Mouse (Mus musculus) kidney, embryonic 15.5 days (tissue): ENCODE measurements around the gene Rab1b. TPM values are rescaled to one million over a fixed set of nuclear protein-coding genes. Genes with fewer than 3 reads are reported as not detected.
"Not testable (repeated sequence)": the region's sequence is repeated elsewhere in the genome, so short reads cannot be mapped to it uniquely, and the experiment has no call there.

ENCODE experiments used
- ATAC-seq: fragments of 200-750 bp; cut with Nextera tagmentation; replicated peaks from 2 replicates; pipeline ENCODE4 v1.8.0; 2017; ENCODE audit warnings: moderate TSS enrichment; ENCODE audit not compliant: low FRiP score
- H3K27ac ChIP-seq: fragments of 300-500 bp; sonication (generic); 2 replicates; pipeline ENCODE4 v1.5.1; 2015; ENCODE audit warnings: mild to moderate bottlenecking, inconsistent platforms
- H3K27me3 ChIP-seq: fragments of 300-500 bp; sonication (generic); 2 replicates; pipeline ENCODE4 v1.6.1; 2015; ENCODE audit warnings: inconsistent platforms
- H3K36me3 ChIP-seq: fragments of 300-500 bp; sonication (generic); 2 replicates; pipeline ENCODE4 v1.6.1; 2015; ENCODE audit warnings: inconsistent platforms
- H3K4me1 ChIP-seq: fragments of 300-500 bp; sonication (generic); 2 replicates; pipeline ENCODE4 v1.6.1; 2015; ENCODE audit warnings: inconsistent platforms
- H3K4me2 ChIP-seq: fragments of 300-500 bp; sonication (generic); 2 replicates; pipeline ENCODE4 v1.6.1; 2015; ENCODE audit warnings: moderate library complexity, mild to moderate bottlenecking, inconsistent platforms
- H3K4me3 ChIP-seq: fragments of 300-500 bp; sonication (generic); replicated peaks from 2 replicates; pipeline ENCODE4 v1.5.1; 2015; ENCODE audit warnings: mild to moderate bottlenecking, inconsistent platforms
- H3K9ac ChIP-seq: fragments of 300-500 bp; sonication (generic); 2 replicates; pipeline ENCODE4 v1.6.1; 2015; ENCODE audit warnings: mild to moderate bottlenecking, inconsistent platforms
- H3K9me3 ChIP-seq: fragments of 300-500 bp; sonication (generic); replicated peaks from 2 replicates; pipeline ENCODE4 v1.6.1; 2016; ENCODE audit warnings: inconsistent platforms
- WGBS: fragments of 180-500 bp; shearing (Covaris S2); methylation state at CpG from one replicate; pipeline ENCODE4 v1.1.7; 2015; ENCODE audit warnings: mixed read lengths; 5-methylcytosine and 5-hydroxymethylcytosine counted together
- polyA plus RNA-seq: library from polyadenylated mRNA; unstranded; fragments of >200 nt; fragmentation: Nextera tagmentation; extraction: Ambion mirVana; gene quantifications from 2 replicates; pipeline ENCODE4 v1.2.1, GENCODE M21; 2015

The Rab1b gene
- 268 and 290 TPM in 2 replicates for polyA plus RNA-seq

DNA sequence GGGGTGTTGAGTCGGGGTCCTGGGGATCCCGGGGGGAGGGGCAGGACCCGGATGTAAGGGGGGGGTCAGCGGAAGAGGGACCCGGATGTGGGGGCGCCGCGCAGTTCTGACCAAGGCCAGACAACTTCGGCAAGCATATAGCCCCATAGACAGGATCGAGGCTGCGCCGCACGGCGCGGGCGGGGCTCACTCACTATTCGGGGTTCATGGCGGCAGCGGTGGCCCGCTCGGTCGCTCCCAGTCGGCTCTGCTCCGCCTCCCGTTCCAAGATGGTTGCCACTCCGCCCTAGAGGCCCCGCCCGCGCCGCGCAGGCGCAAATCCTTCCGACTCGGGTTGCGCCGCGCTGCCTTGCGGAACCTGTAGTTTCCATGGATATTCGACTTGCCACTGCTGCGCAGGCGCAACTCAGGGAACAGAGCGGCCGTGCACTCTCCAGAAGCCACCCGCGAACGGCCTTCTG is at the start of gene Rab1b:
Gene Rab1b (minus strand): TSS at position 342 of the 461 bp plus-strand sequence.
- H3K4me2 ChIP-seq, result peak within 1 kb of the TSS; percentile 84
- H3K9ac ChIP-seq, result peak within 1 kb of the TSS; percentile 88
- peak; percentile 93 for ATAC-seq
- WGBS, result under 1% methylated on average over 46 of the region's 46 CpGs
- no peaks in the 10 kb centered on the region for H3K27me3 ChIP-seq
- H3K27ac ChIP-seq, result peak within 1 kb of the TSS; percentile 95
- peaks cover 39% of the 10 kb centered on the region for H3K4me1 ChIP-seq
- H3K4me3 ChIP-seq, result peak within 1 kb of the TSS; percentile 75
- peaks cover 63% of the 10 kb centered on the region for H3K36me3 ChIP-seq
- H3K9me3 ChIP-seq, result no peaks in the 10 kb centered on the region

- no peaks in the 10 kb centered on the region for H3K27me3 ChIP-seq
- peaks cover 51% of the 10 kb centered on the region for H3K36me3 ChIP-seq
- WGBS, result 91% methylated on average over 6 of the region's 6 CpGs
- H3K4me2 ChIP-seq, result no peak overlapping the region
- H3K27ac ChIP-seq, result no peak overlapping the region
- no peak overlapping the region for H3K9ac ChIP-seq
- H3K9me3 ChIP-seq, result no peaks in the 10 kb centered on the region
- H3K4me1 ChIP-seq, result no peaks in the 10 kb centered on the region
- H3K4me3 ChIP-seq, result no peak overlapping the region
- ATAC-seq, result no peak
Observed at GRCm38 (mm10) chr19:5152261-5152660, 45.4 kb upstream of the Rab1b start.

DNA sequence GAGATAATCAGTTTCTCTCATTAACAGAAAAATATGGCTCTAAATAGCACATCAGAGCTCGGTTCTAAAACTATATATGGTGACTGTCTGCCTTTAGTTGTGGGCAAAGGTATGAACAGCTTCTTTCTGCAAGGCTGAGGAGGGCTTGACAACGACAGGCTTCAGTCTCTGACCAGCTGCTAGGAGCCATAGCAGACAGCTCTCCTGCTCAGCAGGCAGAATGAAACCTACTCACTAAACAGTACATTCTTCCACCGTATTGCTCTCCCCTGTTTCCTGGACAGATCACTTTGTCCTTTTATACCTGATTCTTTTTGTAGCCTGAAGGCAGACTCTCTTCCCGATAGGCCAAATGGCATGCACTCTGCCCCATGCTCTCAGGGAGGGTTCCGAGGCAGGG is 44.9 kb upstream of the Rab1b start:
- H3K4me1 ChIP-seq, result no peaks in the 10 kb centered on the region
- no peak overlapping the region for H3K9ac ChIP-seq
- H3K27me3 ChIP-seq, result no peaks in the 10 kb centered on the region
- H3K36me3 ChIP-seq, result peaks cover 53% of the 10 kb centered on the region
- no peak overlapping the region for H3K27ac ChIP-seq
- ATAC-seq, result no peak
- 84% methylated on average over 5 of the region's 5 CpGs for WGBS
- no peak overlapping the region for H3K4me3 ChIP-seq
- H3K4me2 ChIP-seq, result no peak overlapping the region
- no peaks in the 10 kb centered on the region for H3K9me3 ChIP-seq

- H3K4me3 ChIP-seq, result no peak overlapping the region
- no peaks in the 10 kb centered on the region for H3K4me1 ChIP-seq
- peaks cover 57% of the 10 kb centered on the region for H3K36me3 ChIP-seq
- ATAC-seq, result no peak
- no peak overlapping the region for H3K4me2 ChIP-seq
- H3K9me3 ChIP-seq, result no peaks in the 10 kb centered on the region
- H3K27ac ChIP-seq, result no peak overlapping the region
- no peak overlapping the region for H3K9ac ChIP-seq
- 38% methylated on average over 3 of the region's 3 CpGs for WGBS
- no peaks in the 10 kb centered on the region for H3K27me3 ChIP-seq
Observed at GRCm38 (mm10) chr19:5151331-5151730, 44.5 kb upstream of the Rab1b start.

GRCm38 (mm10) chr19:5150358-5150757 is 43.5 kb upstream of the Rab1b start:
- Histone ChIP-seq H3K27ac (no peak overlapping the region), H3K27me3 (no peaks in the 10 kb centered on the region), H3K4me2 (no peak overlapping the region), H3K36me3 (peaks cover 59% of the 10 kb centered on the region), H3K9ac (no peak overlapping the region), H3K9me3 (no peaks in the 10 kb centered on the region), H3K4me3 (no peak overlapping the region), H3K4me1 (no peaks in the 10 kb centered on the region)
- ATAC-seq, result no peak
- 94% methylated on average over 6 of the region's 6 CpGs for WGBS

DNA sequence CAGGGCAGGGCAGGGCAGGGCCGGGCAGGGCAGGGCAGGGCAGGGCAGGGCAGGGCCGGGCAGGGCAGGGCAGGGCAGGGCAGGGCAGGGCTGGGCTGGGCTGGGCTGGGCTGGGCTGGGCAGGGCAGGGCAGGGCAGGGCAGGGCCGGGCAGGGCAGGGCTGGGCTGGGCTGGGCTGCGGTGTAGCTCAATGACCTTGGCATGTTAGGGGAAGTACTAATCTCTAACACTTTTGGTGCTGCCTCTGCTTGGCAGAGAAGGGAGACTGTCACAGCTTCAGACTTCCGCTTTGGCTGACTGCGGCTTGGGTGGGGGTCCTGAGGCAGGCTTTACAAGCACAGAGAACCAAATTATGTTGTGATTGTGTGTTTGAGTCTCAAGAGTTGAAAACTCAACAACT is 42.2 kb upstream of the Rab1b start:
- H3K9me3 ChIP-seq, H3K9ac ChIP-seq, H3K4me2 ChIP-seq, H3K27me3 ChIP-seq, H3K4me1 ChIP-seq, ATAC-seq, H3K4me3 ChIP-seq, H3K27ac ChIP-seq: not testable (repeated sequence)
- WGBS, result 88% methylated on average over 5 of the region's 6 CpGs
- H3K36me3 ChIP-seq, result peaks cover 62% of the 10 kb centered on the region

DNA sequence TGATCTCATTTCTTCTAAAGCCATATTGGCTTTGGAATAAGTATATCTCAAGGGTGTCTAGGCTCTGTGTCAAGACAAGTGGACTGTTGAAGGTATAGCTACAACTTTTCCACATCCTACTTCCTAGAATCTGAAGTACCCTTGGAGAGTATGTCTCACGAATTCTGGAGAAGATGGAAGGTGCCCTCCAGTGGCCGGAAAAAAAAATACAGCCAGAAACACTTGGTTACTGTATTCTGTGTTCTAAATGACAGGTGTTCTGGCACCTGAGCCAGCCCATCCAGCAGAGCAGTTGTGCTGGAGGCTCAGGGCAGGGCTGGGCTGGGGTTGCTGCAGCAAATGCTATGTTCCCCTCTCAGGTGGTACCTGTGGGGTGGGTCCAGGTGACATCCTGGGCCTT is 32.8 kb upstream of the Rab1b start:
- H3K9me3 ChIP-seq, result no peaks in the 10 kb centered on the region
- no peak overlapping the region for H3K4me2 ChIP-seq
- 1% methylated on average over 2 of the region's 2 CpGs for WGBS
- H3K27me3 ChIP-seq, result no peaks in the 10 kb centered on the region
- H3K4me1 ChIP-seq, result no peaks in the 10 kb centered on the region
- H3K27ac ChIP-seq, result no peak overlapping the region
- ATAC-seq, result no peak
- no peak overlapping the region for H3K9ac ChIP-seq
- no peak overlapping the region for H3K4me3 ChIP-seq
- peaks cover 71% of the 10 kb centered on the region for H3K36me3 ChIP-seq

DNA sequence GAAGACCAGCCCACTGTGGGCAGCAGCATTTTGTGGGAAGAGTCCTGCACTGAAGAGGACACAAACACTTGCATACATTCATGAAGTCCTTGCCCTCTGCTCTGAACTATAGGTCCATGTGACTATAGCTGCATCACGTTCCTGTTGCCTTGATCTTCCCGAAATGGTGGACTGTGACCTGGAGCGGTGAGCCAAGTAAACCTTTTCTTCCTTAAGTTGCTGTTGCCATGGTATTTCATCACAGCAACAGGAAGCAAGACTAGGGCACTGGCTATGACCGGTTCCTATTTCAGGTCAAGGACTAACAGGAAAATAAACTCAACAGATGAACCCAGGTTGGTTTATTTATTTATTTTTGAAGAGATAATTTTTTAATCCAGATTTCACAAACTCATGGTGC is 24.4 kb upstream of the Rab1b start:
- no peak overlapping the region for H3K4me3 ChIP-seq
- H3K27ac ChIP-seq, result no peak overlapping the region
- H3K4me2 ChIP-seq, result no peak overlapping the region
- no peaks in the 10 kb centered on the region for H3K9me3 ChIP-seq
- H3K4me1 ChIP-seq, result peaks cover 4% of the 10 kb centered on the region
- ATAC-seq, result no peak
- WGBS, result 58% methylated on average over 4 of the region's 4 CpGs
- H3K27me3 ChIP-seq, result no peaks in the 10 kb centered on the region
- no peak overlapping the region for H3K9ac ChIP-seq
- H3K36me3 ChIP-seq, result peaks cover 25% of the 10 kb centered on the region

DNA sequence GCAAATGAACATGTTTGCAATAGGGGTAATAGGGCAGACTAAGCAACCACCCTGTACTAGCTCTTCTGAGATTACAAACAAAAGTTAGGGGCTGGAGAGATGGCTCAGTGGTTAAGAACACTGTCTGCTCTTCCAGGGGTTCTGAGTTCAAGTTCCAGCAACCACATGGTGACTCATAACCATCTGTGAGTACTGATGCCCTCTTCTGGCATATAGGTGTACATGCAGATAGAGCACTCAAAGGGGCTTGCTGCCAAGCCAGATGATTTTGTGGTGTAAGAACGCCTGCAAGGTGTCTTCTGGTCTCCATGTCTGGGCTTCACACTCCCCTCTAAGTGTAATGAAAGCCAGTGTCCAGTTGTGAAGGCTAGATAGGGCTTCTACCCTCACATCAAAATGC is 22.9 kb upstream of the Rab1b start:
- Histone ChIP-seq H3K9me3 (no peaks in the 10 kb centered on the region), H3K4me1 (peaks cover 4% of the 10 kb centered on the region), H3K27ac (no peak overlapping the region), H3K27me3 (no peaks in the 10 kb centered on the region; the same call in 1 of the 2 replicates), H3K9ac (no peak overlapping the region), H3K4me3 (no peak overlapping the region), H3K4me2 (no peak overlapping the region), H3K36me3 (peaks cover 13% of the 10 kb centered on the region)
- no peak for ATAC-seq
- WGBS, result 50% methylated on average over 1 of the region's 1 CpGs

DNA sequence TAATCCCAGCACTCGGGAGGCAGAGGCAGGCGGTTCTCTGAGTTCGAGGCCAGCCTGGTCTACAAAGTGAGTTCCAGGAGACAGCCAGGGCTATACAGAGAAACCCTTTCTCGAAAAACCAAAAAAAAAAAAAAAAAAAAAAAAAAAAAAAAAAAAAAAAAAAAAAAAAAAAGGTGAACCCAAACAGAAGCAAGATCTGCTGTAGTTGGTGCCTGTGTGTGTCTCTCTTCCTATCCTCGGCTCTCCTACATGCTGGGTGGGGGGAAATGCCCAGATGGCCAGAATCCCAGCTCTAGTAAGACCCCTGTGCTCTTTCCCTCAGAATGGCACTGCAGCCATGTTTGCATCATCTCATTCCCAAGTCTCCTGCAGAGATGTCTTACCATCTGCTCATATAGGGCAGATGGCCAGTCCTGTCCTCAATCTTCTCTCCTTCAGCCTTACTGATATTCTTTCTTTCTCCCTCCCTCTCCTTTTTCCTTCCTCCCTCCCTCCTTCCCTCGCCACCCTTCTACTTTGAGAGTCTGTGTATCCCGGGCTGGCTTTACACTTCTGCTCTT is 17.3 kb upstream of the Rab1b start:
- ATAC-seq, result no peak
- no peaks in the 10 kb centered on the region for H3K36me3 ChIP-seq
- WGBS, result 66% methylated on average over 7 of the region's 7 CpGs
- H3K9me3 ChIP-seq, result no peaks in the 10 kb centered on the region
- no peak overlapping the region for H3K9ac ChIP-seq
- H3K27me3 ChIP-seq, result no peaks in the 10 kb centered on the region; the same call in 1 of the 2 replicates
- no peak overlapping the region for H3K4me2 ChIP-seq
- no peaks in the 10 kb centered on the region; the same call in 1 of the 2 replicates for H3K4me1 ChIP-seq
- no peak overlapping the region for H3K27ac ChIP-seq
- no peak overlapping the region for H3K4me3 ChIP-seq

- ATAC-seq, result no peak
- 80% methylated on average over 3 of the region's 3 CpGs for WGBS
- Histone ChIP-seq H3K27me3 (no peaks in the 10 kb centered on the region; the same call in 1 of the 2 replicates), H3K4me3 (no peak overlapping the region), H3K4me2 (no peak overlapping the region), H3K9ac (no peak overlapping the region), H3K27ac (no peak overlapping the region), H3K4me1 (peaks cover 8% of the 10 kb centered on the region), H3K9me3 (no peaks in the 10 kb centered on the region), H3K36me3 (no peaks in the 10 kb centered on the region)
Observed at GRCm38 (mm10) chr19:5123241-5123640, 16.4 kb upstream of the Rab1b start.

DNA sequence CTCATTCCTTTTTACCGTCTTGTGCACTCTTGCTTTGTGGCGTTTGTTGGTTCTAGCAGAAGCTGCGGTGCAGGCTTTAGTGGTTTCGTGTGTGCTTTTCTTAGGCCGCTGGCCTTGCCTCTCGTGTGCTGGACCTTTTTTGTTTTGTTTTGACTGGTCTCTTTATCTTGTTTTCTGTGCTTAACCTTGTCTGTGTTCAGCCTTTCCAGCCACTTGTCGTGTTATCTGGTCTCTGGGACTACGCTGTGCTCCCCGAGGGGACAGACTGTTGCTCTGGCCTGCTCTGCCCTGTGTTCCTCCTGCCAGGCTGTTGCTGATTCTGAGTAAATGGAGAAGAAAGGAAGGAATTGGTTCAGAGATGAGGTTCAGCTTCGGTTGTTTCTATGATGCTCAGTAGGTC is 15.6 kb upstream of the Rab1b start:
- no peak overlapping the region for H3K27ac ChIP-seq
- 81% methylated on average over 10 of the region's 10 CpGs for WGBS
- H3K27me3 ChIP-seq, result no peaks in the 10 kb centered on the region; the same call in 1 of the 2 replicates
- H3K4me2 ChIP-seq, result no peak overlapping the region
- ATAC-seq, result no peak
- H3K4me1 ChIP-seq, result peaks cover 8% of the 10 kb centered on the region
- no peak overlapping the region for H3K4me3 ChIP-seq
- no peak overlapping the region for H3K9ac ChIP-seq
- H3K9me3 ChIP-seq, result no peaks in the 10 kb centered on the region
- H3K36me3 ChIP-seq, result no peaks in the 10 kb centered on the region

GRCm38 (mm10) chr19:5118384-5118698 is 11.5 kb upstream of the Rab1b start, which contains the start of gene Klc2:
Gene Klc2 (minus strand): TSS chr19:5118560.
- peak; percentile 94 for ATAC-seq
- Histone ChIP-seq H3K4me3 (peak within 1 kb of the TSS; percentile 73), H3K4me2 (peak within 1 kb of the TSS; percentile 66), H3K9ac (peak within 1 kb of the TSS; percentile 71), H3K36me3 (peaks cover 11% of the 10 kb centered on the region), H3K9me3 (no peaks in the 10 kb centered on the region), H3K27ac (peak within 1 kb of the TSS; percentile 93), H3K27me3 (no peaks in the 10 kb centered on the region), H3K4me1 (peaks cover 17% of the 10 kb centered on the region)
- WGBS, result 1% methylated on average over 18 of the region's 18 CpGs
